Mouse (Mus musculus): ENCODE data around the gene Pde4b. TPM values are rescaled to one million over a fixed set of nuclear protein-coding genes. Genes with fewer than 3 reads are reported as not detected.
A peak's percentile ranks its signal among the peaks of the same experiment; 100 is the strongest.

The Pde4b gene
- polyA plus RNA-seq, 2 experiments from 2014 or later = 57.3 to 59.4 TPM

DNA sequence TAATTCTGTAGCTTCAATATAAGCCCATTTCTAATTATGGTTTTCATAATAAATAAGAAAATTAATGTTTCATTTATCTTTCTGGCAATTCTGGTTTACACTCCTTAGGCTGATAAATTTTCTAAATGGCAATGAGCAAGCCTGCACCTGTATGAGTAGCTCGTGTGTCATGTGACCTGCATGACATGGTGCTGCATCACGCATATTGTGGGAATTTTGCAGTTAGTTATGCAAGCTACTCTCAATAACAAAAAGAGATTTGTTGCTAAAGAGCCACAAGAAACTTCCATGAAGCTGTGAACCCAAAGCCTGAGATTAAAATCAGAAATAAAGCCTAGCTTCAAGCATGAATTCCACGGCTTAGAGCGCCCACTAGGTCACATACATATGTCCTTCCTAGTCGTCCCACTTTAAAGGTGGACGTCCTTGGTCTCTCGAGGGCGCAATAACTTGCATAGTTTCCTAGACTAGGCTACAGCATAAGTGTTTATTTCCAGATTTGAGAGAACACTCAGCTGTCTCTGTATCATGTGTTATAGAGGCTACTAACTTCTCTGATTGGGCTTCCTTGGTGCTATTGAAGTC is 494.9 kb downstream of the Pde4b start:
- ATAC-seq = no peak

DNA sequence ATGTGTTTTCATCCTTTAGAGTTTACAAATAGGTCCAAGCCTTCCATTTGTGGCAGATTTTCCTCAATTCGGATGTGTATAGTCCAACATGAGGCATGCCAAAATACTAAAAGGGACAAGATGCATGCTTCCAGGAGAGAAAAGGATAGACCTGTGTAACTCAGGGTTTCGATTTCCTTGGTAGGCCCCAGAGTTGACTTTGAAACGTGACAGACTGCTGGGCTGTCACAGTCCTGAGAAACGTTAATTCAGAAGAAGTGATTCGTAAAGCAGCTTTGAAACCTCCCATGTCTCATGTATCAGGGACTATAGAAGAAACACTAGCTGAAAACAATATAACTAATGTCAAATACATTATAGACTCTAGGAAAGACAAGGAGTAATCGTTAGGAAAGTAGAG is 495.6 kb downstream of the Pde4b start:
- ATAC-seq = no peak

DNA sequence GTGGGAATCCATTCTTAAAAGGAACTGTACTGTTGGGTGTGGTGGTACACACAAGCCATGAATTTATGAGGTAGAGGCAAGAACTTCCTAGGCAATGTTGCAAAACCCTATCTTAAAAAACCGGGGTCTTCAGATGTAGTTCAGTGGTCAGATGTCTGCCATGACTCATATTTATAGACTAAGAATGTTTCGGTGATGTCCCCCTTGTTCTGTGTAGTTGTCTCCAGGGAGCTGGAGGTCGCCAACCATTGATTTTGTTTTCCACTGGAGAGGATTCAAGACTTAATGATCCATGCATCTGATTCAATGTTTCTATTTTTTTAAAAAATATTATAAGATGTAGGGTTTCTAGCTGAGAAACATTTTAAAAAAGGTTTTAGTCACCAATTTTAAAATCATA is 496.1 kb downstream of the Pde4b start:
- no peak for ATAC-seq

DNA sequence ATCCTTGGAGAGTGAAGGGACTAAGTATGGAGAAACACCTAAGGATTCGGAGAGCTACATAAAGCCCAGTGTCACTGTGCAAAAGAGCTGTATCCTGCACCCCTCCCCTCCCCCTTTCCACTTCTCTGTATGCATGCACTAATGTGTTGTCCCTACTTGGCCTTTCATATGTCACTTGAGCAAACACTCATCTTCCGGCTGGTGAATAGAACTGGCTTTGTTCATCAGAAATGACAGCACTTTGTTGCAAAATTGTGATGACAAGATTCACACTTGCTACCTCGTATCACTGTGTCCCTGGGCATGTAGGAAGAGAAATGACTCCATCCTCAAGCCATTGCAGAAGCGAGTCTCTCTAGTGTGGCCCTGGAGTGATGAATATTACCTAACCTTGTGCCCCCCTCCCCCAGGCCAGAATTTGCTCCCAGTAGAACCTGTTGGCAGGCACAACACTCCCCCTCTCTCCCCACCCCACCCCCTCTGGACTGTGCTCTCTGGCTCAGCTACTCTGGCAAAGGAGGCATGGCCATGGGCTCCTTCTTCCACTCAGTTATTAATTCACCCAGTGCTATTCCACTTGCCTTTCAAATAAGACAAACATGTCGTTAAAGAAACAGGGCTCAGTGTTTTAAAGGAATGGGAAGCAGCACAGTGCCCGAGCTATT is 497.4 kb downstream of the Pde4b start:
- ATAC-seq = no peak

DNA sequence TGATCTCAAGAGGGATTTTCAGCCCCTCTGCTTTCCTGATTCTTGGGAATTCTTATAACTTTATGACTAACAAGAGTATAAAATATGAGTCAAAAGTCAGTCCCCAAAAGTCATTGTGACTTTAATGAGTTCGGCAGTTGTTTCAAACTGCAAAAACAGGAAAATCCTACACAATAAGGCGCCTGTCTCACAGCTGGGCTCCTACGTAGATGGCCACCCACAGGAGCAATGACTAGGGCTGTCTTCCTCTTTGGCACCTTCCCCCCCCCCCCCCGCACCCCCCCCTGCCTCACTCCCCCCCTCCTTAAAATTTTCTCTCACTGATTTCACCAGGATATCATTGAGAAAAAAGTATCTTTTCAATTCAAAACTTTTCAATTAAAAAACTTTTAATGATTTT is 498.2 kb downstream of the Pde4b start:
- no peak for ATAC-seq

DNA sequence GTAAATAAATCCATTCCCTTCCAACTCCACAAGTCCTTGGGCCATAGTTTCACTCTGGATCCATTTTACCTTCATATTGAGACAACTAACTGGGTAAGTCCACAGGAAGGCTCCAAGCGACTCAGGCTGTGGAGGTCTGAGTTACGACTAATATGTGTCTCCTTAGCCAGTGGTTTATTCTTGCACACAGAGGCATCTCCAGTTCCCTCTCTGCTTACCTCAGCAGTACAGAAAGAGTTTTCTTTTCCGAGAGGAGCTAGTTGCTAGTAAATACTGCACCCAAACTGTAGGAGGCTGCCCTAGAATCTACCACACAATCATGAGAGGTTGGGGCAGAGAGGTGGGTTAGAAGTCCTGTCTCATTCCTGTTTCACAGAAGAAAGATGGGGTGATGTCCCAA is 499.4 kb downstream of the Pde4b start:
- no peak for ATAC-seq

DNA sequence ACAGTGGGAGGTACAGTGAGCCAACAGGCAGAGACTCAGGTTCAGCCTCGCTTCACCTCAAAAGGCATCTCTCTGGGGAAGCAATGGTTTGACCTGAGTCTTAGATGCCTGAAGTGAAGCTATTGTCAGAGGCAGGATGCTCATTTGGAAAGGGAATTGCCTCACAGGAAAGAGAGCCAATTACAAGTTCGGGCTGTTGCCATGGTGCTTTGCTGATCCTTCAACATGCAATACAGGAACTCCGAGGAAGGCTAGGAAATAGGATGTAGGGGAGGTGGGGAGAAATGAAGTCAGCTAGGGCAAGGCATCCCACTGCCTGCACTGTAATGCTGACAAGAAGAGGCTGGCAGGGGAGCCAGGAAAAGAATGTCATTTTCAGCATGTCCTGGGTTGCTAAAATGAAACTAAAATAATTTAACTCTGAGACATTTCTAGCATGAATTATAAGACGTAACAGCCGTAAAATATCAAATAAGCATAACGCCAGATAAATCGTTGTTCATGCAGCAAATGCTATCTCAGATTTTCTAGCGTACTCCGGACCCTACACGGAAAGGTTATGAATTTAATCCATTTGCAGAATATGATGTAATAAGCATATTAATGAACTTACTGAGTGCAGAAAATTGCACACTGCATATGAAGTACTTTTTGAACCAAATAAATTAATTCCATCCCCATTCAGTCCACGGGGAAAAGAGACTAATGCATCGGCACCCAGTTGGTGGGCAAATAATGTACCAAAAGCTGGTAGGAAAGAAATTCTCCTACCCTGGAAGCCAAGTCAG is 501.5 kb downstream of the Pde4b start:
- ATAC-seq = no peak

DNA sequence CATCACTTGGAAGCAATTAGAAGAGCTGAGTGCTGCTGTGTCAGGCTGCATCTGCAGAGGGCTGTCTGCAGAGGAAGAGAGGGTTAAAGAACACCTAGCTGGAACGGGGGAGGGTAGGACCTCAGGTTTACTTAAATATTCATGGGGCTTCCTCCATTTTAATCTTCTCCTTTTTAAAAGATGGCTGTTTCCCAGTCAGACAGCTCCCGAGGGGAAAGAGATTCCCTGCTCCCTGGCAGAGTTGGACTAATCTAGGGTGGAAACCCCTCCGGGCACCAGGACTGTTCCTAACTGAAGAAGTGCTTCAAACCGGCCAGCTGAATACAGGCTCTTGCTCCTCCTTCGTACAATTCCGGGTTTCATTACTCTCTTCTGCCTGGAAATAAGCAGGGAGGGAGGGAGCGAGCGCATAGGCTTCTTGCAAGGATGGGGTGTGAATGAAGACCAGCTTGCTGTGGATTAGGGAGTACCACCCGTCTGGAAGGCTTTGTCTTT is 502.2 kb downstream of the Pde4b start:
- no peak for ATAC-seq

DNA sequence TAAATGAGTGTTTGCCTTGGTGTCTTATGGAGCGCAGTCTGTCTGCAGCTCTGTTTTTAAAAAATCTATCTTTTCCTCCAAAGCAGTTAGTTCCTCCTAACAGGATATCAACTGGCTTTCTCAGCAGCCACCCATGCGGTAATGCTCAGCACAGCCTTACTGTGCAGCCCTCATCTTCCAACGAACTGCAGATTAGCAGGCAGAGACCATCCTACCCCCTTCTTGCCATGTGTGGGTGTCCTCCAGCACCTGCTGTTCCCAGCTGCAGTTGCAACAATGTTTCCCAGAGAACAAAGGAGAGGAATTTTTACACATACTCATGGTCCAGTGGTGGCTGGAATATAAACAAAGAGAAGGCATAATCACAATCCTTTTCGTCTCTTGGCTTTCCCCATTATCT is 504.5 kb downstream of the Pde4b start:
- no peak for ATAC-seq

DNA sequence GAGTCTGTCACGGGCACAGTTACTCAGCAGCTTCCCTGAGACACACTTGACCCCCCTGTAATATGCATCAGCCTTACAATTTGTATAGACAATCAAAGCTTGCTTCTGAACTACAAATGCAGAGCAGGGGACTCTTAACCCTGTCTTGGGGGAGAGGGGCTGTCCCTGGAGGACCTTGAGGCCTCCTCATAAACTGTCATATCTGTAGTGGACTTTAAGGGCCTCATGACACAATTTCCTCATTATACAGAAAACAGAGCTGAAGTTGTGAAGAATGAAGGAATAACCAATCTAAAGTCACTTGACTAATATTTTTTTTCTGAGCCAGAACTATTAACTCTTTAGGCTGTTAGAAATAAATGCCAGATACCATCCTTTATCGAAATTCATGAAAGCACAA is 505.2 kb downstream of the Pde4b start:
- no peak for ATAC-seq

DNA sequence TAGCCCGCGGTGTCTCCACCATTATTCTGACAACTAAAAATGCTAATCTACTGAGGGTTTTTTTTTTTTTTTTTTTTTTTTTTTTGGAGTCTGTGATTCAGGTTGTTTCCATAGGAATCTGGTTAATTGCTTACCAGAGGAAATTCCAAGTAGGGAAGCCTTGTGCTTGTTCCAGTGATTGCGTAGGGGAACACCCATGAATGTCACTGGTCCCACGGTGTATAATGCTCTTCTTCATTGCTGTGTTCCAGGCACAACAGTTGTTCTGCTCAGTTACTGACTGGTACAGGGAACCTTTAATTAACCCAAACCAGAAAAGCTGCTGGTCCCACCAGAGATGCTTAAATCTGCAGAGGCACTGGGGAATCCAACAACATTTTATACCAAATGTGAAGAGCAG is 506.3 kb downstream of the Pde4b start:
- ATAC-seq = no peak

DNA sequence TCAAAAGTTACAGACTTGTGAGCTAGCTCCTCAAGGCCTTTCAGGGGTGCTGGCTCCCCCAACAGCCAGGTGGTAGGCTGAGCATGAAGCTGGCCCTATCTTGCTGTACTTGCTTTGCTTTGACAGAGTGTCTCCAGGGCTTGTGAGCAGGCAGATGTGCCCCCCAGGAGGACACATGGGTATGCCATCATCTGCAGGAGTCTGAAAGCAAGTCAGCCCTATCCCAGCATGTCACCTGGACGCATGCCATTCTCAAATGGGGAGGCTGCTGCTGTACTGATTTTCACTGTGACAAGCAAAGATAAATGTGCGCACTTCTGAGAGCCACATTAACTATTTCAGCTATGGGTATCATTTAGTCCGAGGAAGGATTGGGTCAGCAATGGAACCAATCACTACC is 507.2 kb downstream of the Pde4b start:
- ATAC-seq = no peak

DNA sequence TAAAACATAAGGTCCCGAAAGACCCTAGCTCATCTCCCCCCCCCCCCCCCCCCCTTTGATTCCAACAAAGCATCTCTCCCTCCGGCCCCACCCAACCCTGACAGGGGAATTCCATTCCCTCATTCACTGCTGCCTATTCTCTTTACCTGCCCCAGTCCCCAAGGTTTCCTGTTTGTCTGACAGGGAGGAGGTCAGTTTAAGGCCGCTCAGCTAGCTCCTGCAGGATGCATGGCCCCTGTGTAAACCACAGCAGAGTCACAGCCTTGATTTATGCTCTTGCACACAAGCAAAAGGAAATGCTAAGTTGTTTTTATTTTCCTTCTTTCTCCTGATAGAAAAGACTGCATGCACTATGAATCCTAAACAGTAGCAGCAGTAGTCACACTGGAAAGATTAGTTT is 516.6 kb downstream of the Pde4b start:
- ATAC-seq = no peak

DNA sequence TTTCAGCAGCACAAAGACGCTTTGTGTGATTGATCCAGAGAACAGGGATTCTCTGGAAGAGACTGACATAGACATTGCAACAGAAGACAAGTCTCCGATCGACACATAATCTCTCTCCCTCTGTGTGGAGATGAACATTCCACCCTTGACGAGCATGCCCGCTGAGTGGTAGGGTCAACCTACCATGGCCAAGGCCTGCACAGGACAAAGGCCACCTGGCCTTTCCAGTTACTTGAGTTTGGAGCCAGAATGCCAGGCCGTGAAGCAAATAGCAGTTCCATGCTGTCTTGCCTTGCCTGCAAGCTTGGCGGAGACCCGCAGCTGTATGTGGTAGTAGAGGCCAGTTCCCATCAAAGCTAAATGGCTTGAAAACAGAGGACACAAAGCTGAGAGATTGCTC is 517.9 kb downstream of the Pde4b start:
- no peak for ATAC-seq

DNA sequence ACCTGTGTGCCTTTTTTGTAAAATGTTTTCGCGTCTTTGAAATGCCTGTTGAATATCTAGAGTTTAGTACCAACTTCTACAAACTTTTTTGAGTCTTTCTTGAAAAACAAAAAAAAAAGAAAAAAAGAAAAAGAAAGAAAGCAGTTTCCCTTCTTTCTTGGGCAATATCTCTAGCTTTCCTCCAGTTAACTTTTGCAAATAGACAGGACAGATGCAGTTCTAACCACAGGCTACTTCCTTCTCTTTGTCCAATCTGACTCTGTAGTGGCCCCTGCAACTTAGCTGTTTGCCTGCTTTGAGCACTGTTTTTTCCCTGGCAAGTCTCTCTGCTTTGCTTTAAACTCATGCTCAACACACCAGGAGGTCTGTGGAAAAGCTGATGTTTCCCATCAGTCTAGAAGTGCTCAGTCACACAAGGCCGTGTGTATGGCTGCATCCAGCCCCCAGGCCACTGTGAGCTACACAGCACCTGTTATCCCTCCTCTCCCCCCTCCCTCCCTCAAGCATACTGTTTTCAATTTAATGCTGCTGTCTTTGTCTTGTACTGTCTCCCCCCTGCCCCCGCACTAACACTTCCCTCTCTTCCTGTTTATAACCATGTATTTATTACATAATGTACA is 518.5 kb downstream of the Pde4b start:
- no peak for ATAC-seq

DNA sequence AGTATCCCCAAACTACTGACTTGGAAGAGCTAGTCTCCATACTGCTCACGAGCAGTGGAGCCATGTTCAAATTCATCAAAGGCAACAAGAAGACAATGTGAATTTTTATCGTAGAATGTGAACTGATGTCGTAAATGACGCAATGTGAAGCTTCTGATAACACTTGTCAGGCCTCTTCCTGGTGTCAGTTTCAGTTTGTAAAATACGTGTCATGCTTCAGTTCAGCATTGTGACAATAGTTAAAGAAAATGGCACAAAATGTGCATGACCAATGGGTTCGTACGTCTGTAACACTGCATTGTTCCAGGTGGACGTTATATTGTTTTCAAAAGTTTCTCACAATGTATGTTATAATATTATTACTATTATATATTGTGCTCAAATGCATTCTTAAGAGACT is 519.5 kb downstream of the Pde4b start:
- ATAC-seq = peak; percentile 30

DNA sequence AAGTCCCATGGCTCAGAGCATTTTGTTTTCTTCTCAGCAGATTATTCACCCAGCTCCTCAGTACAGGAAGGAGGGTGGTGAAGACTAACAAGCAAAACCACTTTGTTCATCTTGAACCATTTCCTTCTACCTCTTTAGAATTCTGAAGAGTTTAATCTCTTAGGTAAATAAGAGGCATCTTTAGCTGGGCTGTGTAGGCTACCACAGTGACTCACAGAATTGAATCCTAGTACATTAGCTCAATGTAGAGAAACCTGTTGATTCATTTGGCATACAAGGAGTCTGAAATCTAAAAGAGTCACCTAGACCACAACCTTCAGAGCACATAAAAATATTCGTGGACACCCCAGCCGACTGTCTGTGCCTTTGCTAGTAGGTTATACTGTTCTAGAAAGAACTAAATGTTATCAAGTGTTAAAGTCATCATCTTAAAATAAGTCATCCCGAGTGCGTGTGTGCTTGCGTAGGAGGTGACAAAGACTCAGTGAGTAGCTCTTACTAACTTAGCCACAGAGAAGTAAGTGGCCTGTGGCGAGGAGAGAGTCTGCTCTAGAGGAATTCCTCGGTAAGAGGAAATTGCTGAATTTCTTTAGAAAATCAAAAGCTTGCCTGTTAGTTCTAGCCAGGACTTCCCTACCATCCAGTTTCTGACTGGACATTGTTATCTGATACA is 520.5 kb downstream of the Pde4b start:
- ATAC-seq = peak; percentile 56

DNA sequence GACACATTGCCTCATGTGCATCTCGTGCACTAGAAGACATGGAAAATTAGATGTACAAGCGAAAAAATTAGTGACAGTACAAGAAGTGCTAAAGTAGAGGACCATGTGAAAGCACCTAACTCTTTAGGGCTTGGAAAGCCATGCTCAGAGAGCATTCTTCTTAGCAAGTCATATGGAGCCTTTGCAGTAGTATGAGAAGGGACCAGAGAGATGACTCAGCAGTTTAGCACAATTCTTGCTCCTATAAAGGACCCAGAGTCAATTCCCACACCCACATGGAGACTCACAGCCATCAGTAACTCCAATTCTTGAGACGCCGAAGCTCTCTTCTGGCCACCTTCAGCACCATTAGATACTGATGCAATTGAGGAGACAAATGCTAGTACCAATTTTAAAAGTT is 525.3 kb downstream of the Pde4b start:
- ATAC-seq = no peak

DNA sequence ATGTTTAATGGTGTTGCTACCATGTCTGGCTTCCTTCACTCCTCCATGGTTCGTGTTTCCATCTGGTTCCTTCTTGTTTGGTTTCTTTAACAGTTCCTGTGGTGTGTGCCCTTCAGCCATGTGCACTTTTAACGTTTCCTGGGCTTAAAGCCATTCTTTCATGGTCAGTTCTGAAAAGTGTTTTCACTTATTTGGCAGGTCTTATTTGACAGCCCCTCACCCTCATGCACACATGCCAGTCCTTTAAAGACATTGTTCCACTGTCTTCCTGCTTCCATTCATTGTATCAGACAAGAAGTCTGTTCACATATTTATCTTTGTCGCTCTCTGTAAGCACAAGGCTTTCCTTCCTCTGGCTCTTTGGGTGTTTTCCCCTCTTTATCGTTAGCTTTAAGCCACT is 530.4 kb downstream of the Pde4b start:
- ATAC-seq = no peak

DNA sequence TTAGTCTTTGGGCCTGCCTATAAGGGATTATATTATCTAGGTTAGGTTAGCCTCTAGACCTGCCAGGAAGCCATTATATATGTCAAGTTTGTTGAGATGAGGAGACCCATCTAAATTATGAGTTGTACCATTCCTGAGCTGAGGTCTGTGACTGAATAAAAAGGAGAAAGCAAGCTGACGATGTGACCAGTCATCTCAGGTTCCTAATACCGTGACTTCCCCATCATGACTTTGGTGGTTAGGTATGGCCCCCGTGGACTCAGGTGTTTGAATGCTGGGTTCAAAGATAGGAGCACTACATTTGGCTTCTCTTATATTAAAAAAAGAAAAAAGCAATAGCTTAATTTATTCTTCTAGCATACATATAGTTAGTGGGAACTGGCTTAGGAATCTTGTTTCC is 531.3 kb downstream of the Pde4b start:
- no peak for ATAC-seq

DNA sequence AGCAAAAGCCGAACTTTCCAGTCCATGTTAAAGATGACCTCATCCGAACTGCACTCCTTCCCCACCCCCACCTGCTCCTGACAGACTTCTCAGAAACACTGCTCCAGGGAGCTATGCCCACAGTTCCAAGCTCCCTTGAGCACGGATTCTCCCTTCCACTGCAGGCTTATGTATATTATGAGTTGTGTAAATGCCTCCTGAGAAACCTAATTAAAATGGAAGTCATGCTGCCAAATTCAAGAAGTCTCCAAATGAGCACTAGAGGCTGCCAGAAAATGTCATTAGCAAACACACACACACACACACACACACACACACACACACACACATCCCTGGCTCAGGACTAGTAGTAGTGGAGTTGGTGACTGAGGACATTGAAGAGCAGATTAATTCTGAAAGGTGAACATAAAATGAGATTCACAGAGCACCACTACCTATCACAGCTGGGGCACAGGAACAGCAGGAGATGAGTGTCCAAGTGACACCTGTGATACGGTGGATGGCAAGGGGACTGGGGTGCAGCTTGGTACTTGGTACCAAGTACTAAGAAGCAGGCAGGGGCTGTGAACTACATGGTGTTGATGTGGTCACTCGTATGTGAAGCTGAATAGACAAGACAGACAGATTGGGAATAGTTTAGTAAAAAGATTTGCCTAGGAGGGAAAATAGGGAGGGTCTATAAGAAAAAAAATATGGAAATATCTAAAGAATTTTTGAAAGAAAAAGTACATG is 533.0 kb downstream of the Pde4b start:
- ATAC-seq = no peak

DNA sequence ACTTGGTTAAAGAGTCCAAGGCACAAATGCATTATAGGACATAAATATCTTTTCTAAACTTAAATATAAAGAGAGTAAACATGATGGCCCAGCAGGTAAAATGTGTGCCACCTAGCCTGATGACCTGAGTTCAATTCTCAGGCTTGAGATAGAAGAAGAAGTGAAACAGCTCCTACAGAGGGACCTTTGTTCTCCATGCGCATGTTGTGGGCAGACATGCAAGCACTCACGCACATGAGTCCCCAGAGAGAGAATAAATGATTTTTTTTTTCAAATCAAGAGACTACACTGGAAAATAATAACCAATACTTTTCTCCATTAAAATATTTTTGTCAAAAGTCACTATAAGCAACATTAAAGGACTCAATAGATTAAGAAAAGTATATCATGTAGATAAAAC is 533.8 kb downstream of the Pde4b start:
- ATAC-seq = no peak

Measured in activated CD4-positive, CD25-positive, alpha-beta regulatory T cell, adult 4 months (primary cell).